Mouse (Mus musculus) cerebellum, adult 2 months (tissue): ENCODE results near the gene Map3k7.

Source experiments
- CTCF ChIP-seq: fragments of 200-500 bp; IDR thresholded peaks from 2 replicates; pipeline ENCODE4 v1.5.1; 2011; ENCODE audit warnings: low read depth, mild to moderate bottlenecking, control low read depth, low read length, moderate library complexity, borderline replicate concordance; ENCODE audit not compliant: insufficient read depth
- POLR2A ChIP-seq: fragments of 200-500 bp; IDR thresholded peaks from 2 replicates; pipeline ENCODE4 v1.6.1; 2011; ENCODE audit warnings: low read length, control low read depth, borderline replicate concordance; ENCODE audit not compliant: insufficient read depth

DNA sequence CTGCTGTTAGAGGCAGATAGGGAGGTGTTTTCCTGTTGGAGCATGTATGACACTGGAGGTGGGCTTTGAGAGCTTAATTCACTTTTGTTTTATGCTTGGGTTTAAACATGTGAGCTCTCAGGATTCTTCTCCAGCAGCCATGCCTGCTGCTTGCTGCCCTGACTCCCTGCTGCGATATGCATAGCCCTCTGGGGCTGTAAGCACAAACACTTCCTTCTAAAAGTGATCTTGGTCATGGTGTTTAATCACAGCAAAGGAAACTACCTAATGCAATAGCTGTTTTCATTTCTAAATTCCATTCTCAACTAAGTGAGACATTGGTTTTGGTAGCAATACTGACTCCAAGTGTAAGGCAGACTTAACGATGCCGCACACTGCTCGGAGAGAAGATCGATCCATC lies 45.2 kb upstream of the Map3k7 start:
- TF ChIP-seq CTCF (no peak), POLR2A (no peak)
